Mouse (Mus musculus) lung, adult 2 months (tissue): ENCODE results near the gene Ackr3.

Experiments
- CTCF ChIP-seq: fragments of 200-500 bp; IDR thresholded peaks from 2 replicates; pipeline ENCODE4 v1.5.1; 2011; ENCODE audit warnings: mild to moderate bottlenecking, low read length, control low read depth; ENCODE audit not compliant: insufficient read depth
- POLR2A ChIP-seq: fragments of 200-500 bp; IDR thresholded peaks from 2 replicates; pipeline ENCODE4 v1.6.1; 2011; ENCODE audit warnings: low read depth, mild to moderate bottlenecking, control low read depth, low read length, borderline replicate concordance; ENCODE audit errors: extremely low read depth

DNA sequence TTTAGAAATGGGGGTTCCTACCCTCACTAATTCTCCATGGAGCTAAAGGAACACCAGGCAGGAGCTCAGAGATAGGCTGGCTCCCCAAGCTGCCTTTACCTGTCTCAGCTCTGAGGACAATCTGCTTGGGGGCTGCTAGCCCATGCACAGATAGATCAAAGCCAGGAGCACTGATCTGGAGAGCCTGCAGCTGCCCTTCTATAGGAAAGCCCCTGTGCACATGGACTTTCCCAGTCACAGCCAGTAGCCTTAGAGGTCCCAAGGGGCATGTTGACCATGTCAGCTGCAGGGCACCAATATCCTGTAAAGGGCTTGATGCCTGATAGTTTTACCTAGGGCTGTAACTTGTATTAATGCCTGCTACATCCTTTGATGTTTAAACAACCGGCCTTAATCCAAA lies 12.6 kb downstream of the Ackr3 start:
- TF ChIP-seq CTCF (no peak), POLR2A (no peak)
